Mouse (Mus musculus) Patski (cell line): ENCODE data around the gene Ubxn1. TPM values are rescaled to one million over a fixed set of nuclear protein-coding genes. Genes with fewer than 3 reads are reported as not detected.

Experiments used
- ATAC-seq: fragments of 100-300 bp; one replicate; pipeline ENCODE4 v1.8.0; 2021
- CTCF ChIA-PET: fragments of 350-600 bp; sonication (Branson Sonifier 250); formaldehyde crosslinking; loops from one replicate; lab custom pipeline; 2022; ENCODE audit warnings: inconsistent platforms; lab: Charles Lee
- POLR2A ChIA-PET: fragments of 350-600 bp; sonication (Branson Sonifier 250); formaldehyde crosslinking; loops from one replicate; lab custom pipeline; 2022; ENCODE audit warnings: antibody characterized with exemption, inconsistent platforms; lab: Charles Lee
- DNase-seq: peaks from one replicate; pipeline ENCODE4 v3.0.0-alpha.2; 2011; ENCODE audit warnings: low read depth, low spot score
- H3K27me3 ChIP-seq: fragments of 371-371 bp; one replicate; pipeline ENCODE4 v1.5.1; 2021
- CTCF ChIP-seq: fragments of 100-300 bp; IDR thresholded peaks from one replicate; pipeline ENCODE4 v1.5.1; 2021
- in situ Hi-C: fragments of 300-500 bp; cut with MboI; formaldehyde crosslinking; loops from 3 replicates; pipeline ENCODE4 v1.11.1; 2018; ENCODE audit warnings: low pct_unique_long_range_greater_than_20kb, mixed read lengths
- polyA plus RNA-seq: library from polyadenylated mRNA; unstranded; gene quantifications from one replicate; pipeline ENCODE4 v1.2.3, GENCODE M21; 2021

The Ubxn1 gene
- polyA plus RNA-seq, 1 experiment from 2014 or later = 270 TPM

GRCm38 (mm10) chr19:8880311-8881033 lies 9.2 kb downstream of the Ubxn1 start, which contains the start of gene Uqcc3:
Gene Uqcc3 (minus strand): TSS chr19:8880923.
- ChIA-PET CTCF (interaction anchor here (0.8 to 1.3 kb wide), 4 partner anchors 8 to 230 kb away, joined by 3 to 5 read pairs (median 3); partner anchors contain the start of genes 1810009A15Rik and Gm49416), POLR2A (interaction anchor here (0.6 to 2.1 kb wide), 6 partner anchors 8 to 66 kb away, joined by 3 to 7 read pairs (median 4); partner anchors contain the start of genes 1810009A15Rik, Eml3, Gm49416 and Ints5)
- in situ Hi-C loops = no loop called here
- TF ChIP-seq CTCF = no peak
- peak; percentile 88 for ATAC-seq
- no peaks in the 10 kb centered on the region for H3K27me3 ChIP-seq
- DNase-seq = peak; percentile 43

- DNase-seq = no peak
- CTCF ChIA-PET = interaction anchor here (0.7 to 1.3 kb wide), 3 partner anchors 12 to 229 kb away, joined by 3 to 5 read pairs (median 3); partner anchors contain the start of gene Ints5
- no peaks in the 10 kb centered on the region for H3K27me3 ChIP-seq
- no peak for ATAC-seq
- no peak for TF ChIP-seq CTCF
- POLR2A ChIA-PET = interaction anchor here (0.6 to 2.1 kb wide), 6 partner anchors 10 to 85 kb away, joined by 3 to 6 read pairs (median 3); partner anchors contain the start of genes Eml3, Ints5 and Ubxn1
- in situ Hi-C loops = no loop called here
Observed at GRCm38 (mm10) chr19:8881034-8881392, 9.7 kb downstream of the Ubxn1 start.

GRCm38 (mm10) chr19:8883616-8884015 lies 12.3 kb downstream of the Ubxn1 start, which contains the start of the genes Lbhd1 and Gm49403:
Gene Lbhd1 (plus strand): TSS chr19:8883732.
Gene Gm49403 (plus strand): TSS chr19:8883930.
- ATAC-seq (no peak), DNase-seq (no peak)
- no peak for TF ChIP-seq CTCF
- ChIA-PET CTCF (no interaction called here), POLR2A (no interaction called here)
- H3K27me3 ChIP-seq = no peaks in the 10 kb centered on the region
- in situ Hi-C loops = no loop called here

- H3K27me3 ChIP-seq = no peaks in the 10 kb centered on the region
- POLR2A ChIA-PET = no interaction called here
- in situ Hi-C loops = no loop called here
- DNase-seq (no peak), ATAC-seq (no peak)
- CTCF ChIA-PET = interaction anchor here (1.2 to 1.9 kb wide), 5 partner anchors 12 to 54 kb away, joined by 3 to 5 read pairs (median 3); partner anchors contain the start of gene Mta2
- TF ChIP-seq CTCF = no peak
Observed at GRCm38 (mm10) chr19:8886916-8887584, 15.8 kb downstream of the Ubxn1 start.

GRCm38 (mm10) chr19:8887585-8888463 lies 16.5 kb downstream of the Ubxn1 start:
- DNase-seq (no peak), ATAC-seq (no peak)
- POLR2A ChIA-PET = interaction anchor here (0.6 to 2.0 kb wide), 5 partner anchors 8 to 222 kb away, joined by 3 to 5 read pairs (median 3); partner anchors contain the start of gene Ubxn1
- TF ChIP-seq CTCF = no peak
- CTCF ChIA-PET = interaction anchor here (1.2 to 1.9 kb wide), 6 partner anchors 8 to 54 kb away, joined by 3 to 5 read pairs (median 3); partner anchors contain the start of gene Mta2
- H3K27me3 ChIP-seq = no peaks in the 10 kb centered on the region
- in situ Hi-C loops = no loop called here

GRCm38 (mm10) chr19:8888511-8889385 lies 17.5 kb downstream of the Ubxn1 start, which contains the start of the genes 1810009A15Rik and Gm49416:
Gene 1810009A15Rik (plus strand): TSS chr19:8888853.
Gene Gm49416 (plus strand): TSS chr19:8888926.
- TF ChIP-seq CTCF = no peak
- in situ Hi-C loops = no loop called here
- DNase-seq (peak; percentile 76), ATAC-seq (peak; percentile 94)
- H3K27me3 ChIP-seq = no peaks in the 10 kb centered on the region
- POLR2A ChIA-PET = interaction anchor here (0.7 to 2.0 kb wide), 6 partner anchors 9 to 221 kb away, joined by 3 to 5 read pairs (median 4); partner anchors contain the start of gene Ubxn1
- CTCF ChIA-PET = interaction anchor here (1.4 to 1.9 kb wide), 4 partner anchors 9 to 53 kb away, joined by 3 to 4 read pairs (median 3); partner anchors contain the start of gene Mta2

GRCm38 (mm10) chr19:8892829-8893766 lies 21.8 kb downstream of the Ubxn1 start, which contains the start of gene Ints5:
Gene Ints5 (plus strand): TSS chr19:8893005.
- TF ChIP-seq CTCF = no peak
- ATAC-seq (peak; percentile 9), DNase-seq (peak; percentile 49)
- ChIA-PET POLR2A (interaction anchor here (0.6 to 2.0 kb wide), 4 partner anchors 8 to 52 kb away, joined by 3 to 6 read pairs (median 4); partner anchors contain the start of gene Uqcc3), CTCF (interaction anchor here (1.0 to 1.1 kb wide), 3 partner anchors 12 to 48 kb away, joined by 3 to 4 read pairs (median 3); no protein-coding TSS in a partner anchor)
- in situ Hi-C loops = no loop called here
- H3K27me3 ChIP-seq = no peaks in the 10 kb centered on the region
